Mouse (Mus musculus): ENCODE data around the gene Iqcf3.

DNA sequence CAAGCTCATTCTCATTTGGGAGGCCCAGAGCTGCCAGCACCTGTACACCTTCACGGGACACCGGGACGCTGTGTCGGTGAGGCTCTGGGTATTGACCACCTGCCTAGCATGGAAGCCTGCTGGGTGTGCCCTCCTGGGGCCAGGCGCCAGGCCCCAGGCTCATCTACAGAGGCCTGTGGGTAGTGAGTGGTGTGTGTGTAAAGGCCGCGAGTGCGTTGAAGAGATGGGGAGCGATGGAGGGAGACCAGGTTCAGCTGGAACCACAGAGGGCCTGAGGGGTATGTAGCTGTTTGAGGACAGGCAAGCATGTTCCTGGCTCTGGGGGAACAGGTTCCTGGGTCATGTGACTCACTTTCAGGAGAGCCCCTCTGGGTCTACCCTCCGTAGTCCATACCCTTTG, 78.3 kb downstream of the Iqcf3 start:
- TF ChIP-seq CTCF (IDR thresholded peaks at IDR 0.05; ENCODE audit: control insufficient read depth, insufficient read depth, insufficient read length) = no peak
- no peak for TF ChIP-seq USF1 (IDR thresholded peaks at IDR 0.05; ENCODE audit: low read depth)
- no peak for TF ChIP-seq MAX (IDR thresholded peaks at IDR 0.05)
- no peak for TF ChIP-seq CEBPB (IDR thresholded peaks at IDR 0.05; ENCODE audit: low read depth)

Data from C2C12 (cell line).